Mouse (Mus musculus) Muller cell, postnatal 12 days (primary cell): ENCODE measurements around the gene Utp11.
"Not testable (repeated sequence)": the region's sequence is repeated elsewhere in the genome, so short reads cannot be mapped to it uniquely, and the experiment has no call there.

Experiments
- DNase-seq: peaks from one replicate; pipeline ENCODE4 v3.0.0-alpha.2; 2015; ENCODE audit errors: inconsistent ontology term

The Utp11 gene

DNA sequence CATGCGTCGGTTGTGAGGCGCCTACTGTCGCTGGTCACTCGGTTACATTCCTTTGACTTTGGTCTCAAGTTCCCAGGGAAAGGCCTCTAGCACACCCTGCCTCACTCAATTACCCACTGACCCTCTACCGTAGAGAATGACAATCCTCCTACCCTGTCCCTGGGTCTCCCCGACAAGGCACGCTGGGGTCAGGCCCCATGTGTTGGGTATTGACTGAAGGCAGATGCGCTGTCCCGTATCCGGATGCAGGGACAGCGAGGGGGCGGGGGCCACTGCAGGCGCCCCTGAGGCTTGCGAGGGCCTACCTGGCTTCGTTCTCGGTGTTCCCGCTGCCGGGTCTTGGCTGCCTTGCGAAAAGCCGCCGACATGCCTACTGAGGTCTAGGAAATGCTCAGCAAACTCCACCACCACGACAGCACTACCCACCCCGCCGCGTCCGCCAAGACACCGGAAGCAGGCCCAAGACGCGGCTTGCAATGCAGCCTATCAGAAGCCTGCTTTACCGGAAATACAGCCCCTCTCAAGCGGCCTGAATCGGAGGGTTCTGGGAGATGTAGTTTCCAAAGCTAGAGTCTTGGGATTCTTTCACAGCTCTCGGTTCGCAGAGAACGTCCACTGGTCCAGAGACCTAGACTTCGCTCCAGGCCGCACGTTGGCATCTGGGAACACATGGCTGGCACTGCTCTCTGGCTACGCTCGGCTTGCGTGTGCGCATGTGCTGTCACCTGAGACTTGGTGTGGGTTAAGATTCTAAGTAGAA lies at the start of gene Utp11:
TSS of gene Utp11 (minus strand) at position 466 of the 760 bp plus-strand sequence.
- DNase-seq = peak; percentile 90

DNA sequence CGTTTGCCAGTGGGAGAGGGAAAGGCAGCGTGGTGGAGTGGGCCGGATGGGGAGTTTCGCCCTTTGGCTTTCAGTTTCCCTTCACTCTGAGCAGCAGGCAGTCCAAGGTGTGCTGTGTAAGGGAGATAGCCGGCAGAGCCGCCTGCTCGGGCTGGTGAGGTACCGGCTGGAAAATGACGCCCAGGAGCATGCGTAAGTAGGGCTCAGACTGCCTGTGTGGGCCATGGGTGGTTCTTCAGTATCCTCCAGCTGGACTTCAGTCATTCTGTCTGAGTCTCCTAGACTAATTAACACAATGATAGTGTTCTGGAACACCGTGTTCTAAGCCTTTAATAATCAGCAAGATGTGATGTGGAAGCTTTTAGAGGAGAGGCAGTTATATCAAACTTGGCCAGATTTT lies 49.4 kb upstream of the Utp11 start:
- no peak for DNase-seq

DNA sequence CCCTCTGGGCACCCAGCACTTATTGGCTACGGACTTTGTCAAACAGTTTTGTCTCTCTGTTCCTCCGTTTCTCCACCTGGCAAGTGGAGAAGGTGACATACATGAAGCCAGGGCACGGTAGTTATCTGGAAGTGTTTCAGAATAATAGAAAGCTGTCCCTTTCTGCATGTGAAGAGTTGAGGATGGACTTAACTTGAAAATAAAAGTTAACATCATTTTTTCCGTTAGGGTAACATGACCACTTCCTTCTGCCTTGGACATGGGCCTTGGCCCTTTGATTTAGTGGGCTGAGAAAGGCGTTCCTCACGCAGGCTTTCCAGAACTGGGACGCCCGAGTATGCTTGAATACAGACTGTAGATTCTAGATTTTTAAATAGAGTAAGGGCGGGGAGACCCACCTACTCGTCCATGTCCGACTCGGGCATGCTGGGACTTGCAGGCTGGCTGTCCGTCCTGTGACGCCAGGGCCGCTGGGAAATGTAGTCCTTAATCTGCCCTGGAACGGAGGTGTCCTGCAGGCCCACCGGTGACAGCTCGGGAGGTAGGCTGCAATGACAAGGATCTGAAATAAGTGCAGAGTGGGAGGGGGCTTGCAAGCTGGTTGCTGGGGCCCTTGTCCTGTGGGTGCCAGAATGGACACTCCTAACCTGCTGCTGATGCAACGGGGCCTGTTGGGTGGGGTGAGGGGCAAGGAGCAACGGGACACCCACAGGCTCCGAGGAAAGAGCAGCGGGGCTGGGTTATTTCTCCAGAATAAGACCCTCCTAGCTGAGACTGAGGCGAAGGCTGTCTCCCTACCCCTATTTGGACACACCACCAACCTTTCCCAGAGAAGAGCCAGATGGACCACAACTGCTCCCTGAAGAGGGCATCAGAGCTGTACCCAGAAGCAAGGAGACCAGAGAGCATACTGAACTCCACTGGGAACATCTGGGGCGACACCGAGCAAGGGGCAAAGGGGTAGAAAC lies 48.3 kb upstream of the Utp11 start, which contains the start of gene Inpp5b:
TSS of gene Inpp5b (plus strand) at position 475 of the 968 bp plus-strand sequence.
- DNase-seq = peak; percentile 74

DNA sequence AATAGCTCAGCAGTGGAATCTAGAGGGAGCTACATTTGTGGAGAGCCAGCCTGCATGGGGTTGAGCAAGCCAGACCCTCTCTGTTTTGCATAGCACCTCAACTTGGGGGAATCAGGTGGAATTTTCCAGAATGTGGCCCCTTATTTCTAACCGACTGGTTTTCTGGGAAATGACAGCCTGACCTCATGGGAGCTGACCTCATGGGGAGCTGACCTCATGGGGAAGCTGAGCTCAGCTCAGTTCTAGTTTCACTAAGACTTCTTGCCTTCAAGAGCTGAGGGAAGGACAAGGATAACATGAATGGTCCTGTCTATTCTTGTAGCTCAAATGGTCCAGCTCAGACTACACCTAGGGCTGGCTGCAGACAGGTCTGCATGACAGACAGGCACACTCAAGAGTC lies 45.4 kb upstream of the Utp11 start:
- DNase-seq = no peak

DNA sequence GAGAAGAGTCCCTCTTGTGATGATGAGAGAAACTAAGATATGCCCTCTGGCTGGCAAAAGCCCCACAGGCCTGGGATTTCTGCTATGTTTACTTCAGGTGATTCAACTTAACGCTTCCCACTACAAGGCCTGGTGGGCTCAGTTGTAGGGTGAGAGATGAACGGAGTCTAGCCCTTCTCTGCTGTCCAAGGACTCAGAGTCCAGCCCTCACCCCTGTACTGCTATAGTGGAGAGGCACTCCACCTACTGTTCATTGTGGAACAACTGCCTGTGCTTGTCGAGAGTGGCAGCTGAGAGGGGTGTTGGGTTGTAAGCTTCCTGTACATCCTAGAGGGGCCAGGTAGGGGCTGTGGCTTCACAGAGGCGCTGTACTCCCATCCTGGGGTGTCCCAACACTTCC lies 44.6 kb upstream of the Utp11 start:
- no peak for DNase-seq

DNA sequence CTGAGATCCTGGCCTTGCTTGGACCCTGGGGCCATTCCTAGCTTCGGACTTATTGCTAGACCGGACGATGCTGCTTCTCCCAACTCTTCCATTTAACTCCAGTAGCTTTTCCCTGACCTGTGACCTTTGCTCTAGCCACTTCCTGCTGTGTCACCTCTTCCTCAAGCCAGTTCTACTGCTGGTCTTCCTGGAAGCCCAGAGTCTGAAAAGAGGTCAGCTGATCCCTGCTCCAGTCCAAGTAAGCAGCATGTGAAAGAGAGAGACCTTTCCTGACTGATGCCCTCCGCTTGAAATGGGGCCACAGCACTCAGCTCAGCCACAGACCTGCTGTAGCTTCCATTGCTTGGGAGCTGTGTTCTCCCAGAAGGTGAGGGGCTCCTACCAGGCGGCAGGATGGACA lies 44.1 kb upstream of the Utp11 start:
- DNase-seq = no peak

DNA sequence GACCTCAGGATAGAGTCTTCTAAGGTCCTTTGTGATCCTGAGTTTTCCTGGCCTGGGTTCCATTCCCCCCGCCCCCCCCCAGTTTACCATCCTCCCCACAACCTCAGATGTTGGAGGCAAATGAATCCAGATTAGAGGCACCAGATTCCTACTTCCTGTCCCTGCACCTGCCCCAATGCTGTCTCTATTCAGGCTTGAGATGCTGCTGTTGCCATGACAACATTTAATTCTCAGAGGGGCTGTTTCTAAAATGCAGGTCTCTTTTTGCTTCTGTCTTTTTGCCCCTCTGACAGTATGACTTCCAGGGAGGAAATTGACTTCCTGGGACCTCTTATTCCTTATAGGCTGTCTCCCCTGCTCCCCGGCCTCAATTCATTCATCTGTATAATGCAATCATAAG lies 43.6 kb upstream of the Utp11 start:
- DNase-seq = no peak

DNA sequence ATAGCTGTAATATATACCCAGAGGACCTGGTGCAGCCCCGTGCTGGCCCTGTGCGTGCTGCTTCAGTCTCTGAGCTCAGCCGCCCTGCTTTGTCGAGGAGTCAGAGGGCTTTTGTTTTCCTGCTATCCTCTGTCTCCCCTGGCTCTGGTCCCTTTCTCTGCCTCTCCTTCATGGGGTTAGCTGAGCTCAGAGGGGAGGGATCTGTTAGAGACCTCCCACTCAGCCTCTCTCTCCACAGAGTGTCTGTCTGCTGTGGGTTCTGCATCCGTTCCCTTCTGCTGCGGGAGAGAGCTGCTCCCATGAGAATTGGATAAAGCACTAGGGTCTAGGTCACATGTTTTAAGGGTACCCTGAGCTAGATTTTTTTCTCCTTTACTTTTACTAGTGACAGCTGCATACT lies 32.7 kb upstream of the Utp11 start:
- DNase-seq = no peak

DNA sequence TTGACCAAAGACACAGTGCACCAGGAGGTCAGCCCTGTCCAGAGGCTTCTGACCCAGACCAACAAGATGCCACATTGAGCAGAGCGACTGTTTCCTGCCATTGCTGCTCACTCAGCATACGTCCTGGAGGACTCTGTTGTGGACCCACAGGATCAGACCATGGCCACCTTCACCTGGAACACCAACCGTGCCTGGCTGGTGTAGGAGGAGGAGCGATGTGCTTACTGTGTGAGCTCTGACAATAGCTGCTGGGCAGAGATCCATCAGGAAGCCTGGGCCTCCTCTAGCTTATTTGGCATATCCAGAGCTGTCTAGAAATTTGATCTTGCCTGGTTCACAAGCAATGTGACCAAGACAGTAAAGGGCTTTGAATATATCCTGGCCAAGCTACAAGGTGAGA lies 25.7 kb upstream of the Utp11 start:
- no peak for DNase-seq

DNA sequence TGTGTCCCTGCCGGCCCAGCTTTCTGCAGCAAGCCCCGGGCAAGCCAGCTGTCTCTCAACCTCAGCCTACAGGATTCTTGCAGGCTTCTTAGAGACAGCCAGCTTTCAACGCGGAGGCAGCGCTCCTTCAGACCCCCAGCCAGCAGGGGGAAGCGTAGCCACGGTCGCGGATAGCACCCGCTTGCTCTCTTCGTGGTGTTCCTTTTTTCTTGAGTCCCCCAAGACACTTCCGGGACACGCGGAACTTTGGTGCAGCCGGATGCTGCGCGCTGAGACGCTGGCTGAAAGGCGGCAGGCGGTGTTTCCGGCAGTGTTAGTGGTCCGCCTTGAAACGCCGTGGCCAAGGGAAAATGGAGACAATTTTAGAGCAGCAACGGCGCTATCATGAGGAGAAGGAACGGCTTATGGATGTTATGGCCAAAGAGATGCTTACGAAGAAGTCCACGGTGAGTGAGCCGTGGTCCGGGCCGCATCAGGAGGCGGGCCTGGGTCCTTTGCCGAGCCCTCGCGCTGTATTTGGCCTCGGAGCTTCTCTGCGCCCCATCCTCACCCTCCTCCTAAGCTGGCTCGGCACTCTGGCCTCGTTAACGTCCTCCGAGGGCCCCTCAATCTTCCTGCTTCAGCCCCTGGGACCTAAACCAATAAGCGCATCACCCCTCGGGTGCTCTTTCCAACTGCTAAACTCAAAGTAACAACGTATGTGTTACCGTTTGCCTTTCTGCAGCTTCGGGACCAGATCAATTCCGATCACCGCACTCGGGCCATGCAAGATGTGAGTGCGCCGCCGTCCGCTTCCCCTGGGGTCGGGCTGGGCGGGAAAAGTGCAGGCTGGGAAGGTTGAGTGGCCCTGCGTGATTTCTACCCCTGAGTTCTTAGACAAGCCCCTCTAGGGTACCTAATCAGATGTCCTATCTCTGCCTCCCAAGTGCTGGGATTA lies 21.4 kb upstream of the Utp11 start, which contains the start of gene Sf3a3:
TSS of gene Sf3a3 (plus strand) at position 232 of the 937 bp plus-strand sequence.
- DNase-seq = peak; percentile 94

DNA sequence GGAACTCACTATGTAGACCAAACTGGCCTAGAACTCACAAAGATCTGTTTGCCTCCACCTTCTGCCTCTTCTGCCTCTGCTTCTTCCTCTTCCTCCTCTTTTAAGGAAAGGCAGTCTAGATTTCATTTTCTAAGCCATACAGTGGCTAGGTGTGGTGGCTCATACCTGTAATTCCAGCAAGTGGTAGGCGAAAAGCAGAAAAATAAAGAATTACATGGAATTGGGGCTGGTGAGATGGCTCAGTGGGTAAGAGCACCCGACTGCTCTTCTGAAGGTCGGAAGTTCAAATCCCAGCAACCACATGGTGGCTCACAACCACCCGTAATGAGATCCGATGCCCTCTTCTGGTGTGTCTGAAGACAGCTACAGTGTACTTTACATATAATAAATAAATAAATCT lies 20.4 kb upstream of the Utp11 start:
- DNase-seq = not testable (repeated sequence)

DNA sequence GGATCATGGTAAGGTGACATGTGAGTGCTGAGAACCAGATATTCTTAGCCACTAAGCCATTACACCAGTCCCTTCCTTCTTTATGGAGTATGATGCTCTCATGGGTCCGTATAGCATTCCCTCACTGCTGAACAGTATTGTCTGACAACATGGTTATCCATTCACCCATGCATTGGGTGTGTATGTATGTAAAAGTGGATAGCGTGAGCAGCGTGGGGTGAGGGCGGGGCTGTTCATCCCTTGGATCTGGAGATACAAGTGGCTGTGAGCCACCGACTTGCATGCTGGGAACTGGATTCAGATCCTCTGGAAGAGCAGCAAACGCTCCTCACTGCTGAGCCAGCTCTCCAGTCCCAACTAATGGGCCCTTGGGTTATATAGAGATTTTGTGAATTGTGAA lies 19.2 kb upstream of the Utp11 start:
- DNase-seq = no peak

DNA sequence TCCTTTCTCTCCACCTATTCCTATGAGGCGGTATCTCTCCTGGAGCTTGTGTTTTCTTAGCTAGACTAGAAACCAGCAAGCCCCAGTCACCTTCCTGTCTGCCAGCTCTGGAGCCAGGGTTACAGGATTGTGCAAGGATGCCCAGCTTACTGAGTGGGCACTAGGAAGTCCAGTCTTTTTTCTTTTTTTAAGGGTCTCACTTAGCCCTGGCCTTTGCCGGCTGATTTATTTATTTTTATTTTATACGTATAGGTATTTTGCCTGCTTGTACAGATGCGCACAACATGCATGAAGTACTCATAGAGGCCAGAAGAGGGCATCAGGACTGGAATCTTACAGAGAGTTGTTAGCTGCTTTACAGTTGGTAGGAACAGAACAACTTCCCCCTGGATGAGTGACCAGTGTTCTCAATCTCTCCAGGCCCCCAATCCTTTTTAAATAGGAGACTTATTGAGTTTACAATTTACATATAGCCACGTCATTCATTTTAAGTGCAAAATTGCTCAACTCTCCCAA lies 17.4 kb upstream of the Utp11 start:
- no peak for DNase-seq

DNA sequence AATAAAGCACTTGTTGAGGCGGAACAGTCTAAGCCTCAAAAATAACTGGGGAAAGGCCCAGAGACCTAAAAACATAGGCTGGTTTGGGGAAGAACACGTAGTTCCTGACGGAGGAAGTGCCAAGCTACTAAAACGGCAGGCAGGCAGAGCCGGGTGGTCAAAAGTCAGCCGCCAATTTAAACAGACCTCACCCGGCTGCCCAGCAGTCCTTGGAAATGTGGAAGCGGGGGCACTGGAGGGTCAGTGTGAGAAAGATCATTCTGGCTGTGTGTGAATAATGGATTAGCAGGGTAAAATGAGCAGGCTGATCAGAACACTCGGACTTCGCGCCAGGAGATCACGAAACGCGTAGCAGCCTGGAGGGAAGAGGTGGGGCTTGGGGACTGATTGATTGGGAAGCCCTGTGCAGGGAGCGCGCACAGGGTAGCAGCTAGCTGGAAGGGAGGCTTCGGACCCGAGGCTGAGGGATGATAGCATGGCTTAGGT lies 16.6 kb upstream of the Utp11 start:
- DNase-seq = no peak

DNA sequence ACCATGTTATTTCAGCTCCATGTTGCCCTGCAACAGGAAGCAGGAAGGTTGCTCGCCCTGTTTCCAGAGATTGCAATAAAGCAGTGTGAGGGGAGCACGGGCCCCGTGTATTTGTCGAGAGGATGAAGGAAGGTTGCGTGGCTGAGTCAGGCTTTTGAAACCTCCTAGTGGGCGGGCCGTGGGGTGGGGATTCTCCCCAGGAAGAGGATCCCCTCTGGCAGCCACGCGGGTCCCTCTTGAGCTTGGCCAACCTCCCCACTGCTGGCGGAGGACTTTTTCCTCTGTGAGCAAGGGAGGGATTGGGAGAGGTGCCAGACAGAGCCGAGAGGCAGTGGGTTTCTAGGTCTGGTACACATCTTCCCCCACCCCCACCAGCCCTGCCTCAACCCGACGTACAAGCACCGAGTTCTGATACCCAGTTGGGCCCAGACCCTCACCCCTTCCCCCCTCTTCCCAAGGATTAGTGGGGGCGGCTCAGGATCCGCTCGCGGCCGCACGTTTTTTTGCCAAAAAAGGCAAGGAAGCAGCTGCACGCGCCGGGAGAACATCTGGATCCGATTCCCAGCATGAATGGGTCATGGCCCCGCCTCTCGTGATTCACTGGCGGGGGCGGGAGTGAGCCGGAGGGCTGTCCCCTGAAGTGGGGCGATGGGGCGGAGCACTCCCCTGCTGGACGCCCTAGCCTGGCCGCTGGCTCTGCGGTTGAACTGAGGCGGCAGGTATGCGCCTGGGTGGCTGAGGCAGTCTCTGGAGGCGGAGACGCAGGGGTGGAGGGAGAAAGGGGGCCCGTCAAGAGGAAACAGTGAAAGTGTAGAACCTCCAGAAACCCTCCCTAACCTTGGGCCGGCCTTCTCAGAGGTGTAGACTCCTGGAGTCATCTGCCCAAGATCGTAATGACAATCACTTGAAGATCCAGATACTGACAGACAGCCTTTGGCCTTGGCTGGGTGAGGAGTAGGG lies 15.4 kb upstream of the Utp11 start:
- peak; percentile 96 for DNase-seq

DNA sequence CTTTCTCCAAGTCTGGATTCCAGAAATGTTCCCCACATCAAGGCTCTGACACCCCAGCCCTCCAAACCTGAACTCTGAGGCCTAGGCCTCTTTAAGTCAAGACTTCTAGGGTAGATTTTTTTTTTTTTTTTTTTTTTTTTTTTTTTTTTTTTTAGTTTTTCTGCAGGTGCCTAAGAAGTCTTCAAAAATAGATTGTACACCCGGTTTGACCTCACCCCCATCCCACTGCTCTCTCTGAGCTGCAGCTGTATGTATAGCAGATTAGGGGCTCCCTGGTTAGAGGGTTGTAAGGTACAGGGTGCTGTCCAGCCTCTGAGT lies 14.8 kb upstream of the Utp11 start:
- DNase-seq = not testable (repeated sequence)

DNA sequence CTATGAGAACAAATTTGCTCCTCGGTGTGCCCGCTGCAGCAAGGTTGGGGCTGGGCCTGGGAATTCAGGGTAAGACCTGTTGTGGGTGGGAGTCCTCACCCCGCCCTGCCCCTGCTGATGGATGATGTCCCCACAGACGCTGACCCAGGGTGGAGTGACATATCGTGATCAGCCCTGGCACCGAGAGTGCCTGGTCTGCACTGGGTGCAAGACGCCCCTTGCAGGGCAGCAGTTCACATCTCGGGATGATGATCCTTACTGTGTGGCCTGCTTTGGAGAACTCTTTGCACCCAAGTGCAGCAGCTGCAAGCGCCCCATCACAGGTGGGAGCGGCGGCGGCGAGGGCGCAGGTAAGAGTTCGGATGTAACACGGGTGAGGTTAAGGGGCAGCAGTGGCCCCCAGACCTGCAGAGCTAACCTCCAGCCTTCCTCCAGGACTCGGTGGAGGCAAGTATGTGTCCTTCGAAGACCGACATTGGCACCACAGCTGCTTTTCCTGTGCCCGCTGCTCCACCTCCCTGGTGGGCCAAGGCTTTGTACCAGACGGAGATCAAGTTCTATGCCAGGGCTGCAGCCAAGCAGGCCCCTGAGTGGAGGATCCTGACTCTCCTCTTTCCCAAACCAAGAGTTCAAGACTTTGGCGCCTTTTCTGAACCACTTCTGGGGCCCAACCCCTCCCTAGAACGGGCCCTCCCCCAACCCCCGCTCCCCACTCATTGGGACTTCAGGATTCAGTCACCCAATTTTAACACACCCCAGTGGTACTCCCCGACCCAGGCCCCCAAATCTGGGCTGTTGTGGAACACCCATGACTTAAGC lies 14.2 kb upstream of the Utp11 start:
- DNase-seq = not testable (repeated sequence)

DNA sequence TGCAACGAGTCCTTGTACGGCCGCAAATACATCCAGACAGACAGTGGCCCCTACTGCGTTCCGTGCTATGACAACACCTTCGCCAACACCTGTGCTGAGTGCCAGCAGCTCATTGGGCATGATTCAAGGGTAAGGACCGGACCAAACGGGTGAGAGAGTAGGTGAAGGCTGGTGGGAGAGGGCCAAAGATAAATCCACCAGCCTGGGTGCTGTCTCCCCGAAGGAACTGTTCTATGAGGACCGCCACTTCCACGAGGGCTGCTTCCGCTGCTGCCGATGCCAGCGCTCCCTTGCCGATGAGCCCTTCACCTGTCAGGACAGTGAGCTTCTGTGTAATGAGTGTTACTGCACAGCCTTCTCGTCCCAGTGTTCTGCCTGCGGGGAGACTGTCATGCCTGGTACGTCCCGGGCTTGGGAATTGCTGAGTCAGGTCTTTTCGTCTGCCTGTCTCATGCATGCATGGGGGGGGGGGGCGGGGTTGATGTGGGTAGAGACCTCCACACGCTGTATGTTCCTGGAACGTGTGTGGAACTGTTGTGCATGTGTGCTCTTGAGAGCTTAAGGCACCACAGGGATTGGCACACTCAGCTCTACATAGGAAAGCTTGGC lies 12.4 kb upstream of the Utp11 start:
- no peak for DNase-seq
